ENCODE assay signal across 13 mouse cellular contexts in the genomic region with DNA sequence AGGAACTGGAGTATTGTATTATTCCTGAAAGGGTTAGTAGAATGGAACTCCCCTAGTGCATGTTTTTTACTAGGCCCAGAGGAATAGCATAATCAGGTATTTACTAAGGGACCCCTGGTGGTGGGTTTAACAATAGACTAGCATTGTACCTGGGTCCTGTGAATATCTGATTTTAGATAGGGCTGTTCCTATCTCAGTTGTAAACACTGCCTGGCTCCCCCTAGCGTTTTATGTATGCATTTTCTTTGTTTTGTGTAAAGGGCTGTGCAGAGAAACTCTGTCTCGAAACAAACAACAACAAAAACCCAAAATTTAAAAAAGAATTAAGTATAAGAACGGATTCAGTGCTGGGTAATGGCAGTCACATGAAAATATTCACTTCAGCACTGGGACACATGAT. TPM values are rescaled to one million over a fixed set of nuclear protein-coding genes. Genes with fewer than 3 reads are reported as not detected.
DNase-seq lines count a peak whose midpoint lies in the region.
"Had no signal": no experiment of that assay in that cellular context is flagged by ENCODE, and none has a peak within 500 bp of the region (broad histone marks: within the 10 kb centered on the region; RNA-seq: fewer than 3 reads in every experiment).

No protein-coding gene starts in this region.

- peak; percentile 13 for DNase-seq in embryo, embryonic 11 days
- DNase-seq in embryo, embryonic 10 days (ENCODE audit: low spot score): no peak
- peak; percentile 23 to 25 for DNase-seq in kidney, postnatal 36 days
- DNase-seq in kidney, adult 8-10 months: no peak
- peak; percentile 64 for DNase-seq in thymus, postnatal 0 days (ENCODE audit: low spot score)
- DNase-seq in thymus, postnatal 4 days: no peak
- no peak for DNase-seq in right cerebral cortex, postnatal 14 days
- DNase-seq in spleen, adult 12 weeks (ENCODE audit: low spot score): no peak
- DNase-seq: thymus, adult 2 months had no signal

RNA-seq across cellular contexts. Expression of gene Klrb1c, which starts 18.0 kb away (rescaled TPM):
- polyA plus RNA-seq in thymus, postnatal 0 days (2015; fragmentation: Nextera tagmentation; extraction: Ambion mirVana): 1.5 and 1.6 TPM in 2 replicates
- polyA plus RNA-seq: hindbrain, embryonic 11.5 days; small intestine, adult 2 months had no signal

RNA-seq across cellular contexts. Expression of gene Gm44511, which starts 19.1 kb away (rescaled TPM):
- 0.58 and 0.96 TPM in 2 replicates for polyA plus RNA-seq in thymus, postnatal 0 days (2015; fragmentation: Nextera tagmentation; extraction: Ambion mirVana)
- polyA plus RNA-seq: forebrain, embryonic 16.5 days; hindbrain, embryonic 11.5 days; limb, embryonic 14.5 days; thymus, adult 2 months had no signal

RNA-seq across cellular contexts. Expression of gene Klrb1b, which starts 19.1 kb away (rescaled TPM):
- polyA plus RNA-seq in thymus, postnatal 0 days (2015; fragmentation: Nextera tagmentation; extraction: Ambion mirVana): 0.92 and 1.1 TPM in 2 replicates
- polyA plus RNA-seq: forebrain, embryonic 16.5 days; hindbrain, embryonic 11.5 days had no signal

Comparison
In these comparisons a context has a peak if more than half of its experiments do, and no peak if none do; other contexts are left out.
1. DNase-seq: peak in embryo, embryonic 11 days (single experiment), kidney, postnatal 36 days (2 of 2) and thymus, postnatal 0 days (single experiment); none in embryo, embryonic 10 days (single experiment), kidney, adult 8-10 months (0 of 2), thymus, postnatal 4 days (single experiment), right cerebral cortex, postnatal 14 days (single experiment) and spleen, adult 12 weeks (single experiment).